Mouse (Mus musculus): ENCODE measurements around the gene Elavl3. TPM values are rescaled to one million over a fixed set of nuclear protein-coding genes. Genes with fewer than 3 reads are reported as not detected.
A peak's percentile ranks its signal among the peaks of the same experiment; 100 is the strongest.

Elavl3 gene
- polyA plus RNA-seq, 1 experiment from 2014 or later, result 146 TPM

DNA sequence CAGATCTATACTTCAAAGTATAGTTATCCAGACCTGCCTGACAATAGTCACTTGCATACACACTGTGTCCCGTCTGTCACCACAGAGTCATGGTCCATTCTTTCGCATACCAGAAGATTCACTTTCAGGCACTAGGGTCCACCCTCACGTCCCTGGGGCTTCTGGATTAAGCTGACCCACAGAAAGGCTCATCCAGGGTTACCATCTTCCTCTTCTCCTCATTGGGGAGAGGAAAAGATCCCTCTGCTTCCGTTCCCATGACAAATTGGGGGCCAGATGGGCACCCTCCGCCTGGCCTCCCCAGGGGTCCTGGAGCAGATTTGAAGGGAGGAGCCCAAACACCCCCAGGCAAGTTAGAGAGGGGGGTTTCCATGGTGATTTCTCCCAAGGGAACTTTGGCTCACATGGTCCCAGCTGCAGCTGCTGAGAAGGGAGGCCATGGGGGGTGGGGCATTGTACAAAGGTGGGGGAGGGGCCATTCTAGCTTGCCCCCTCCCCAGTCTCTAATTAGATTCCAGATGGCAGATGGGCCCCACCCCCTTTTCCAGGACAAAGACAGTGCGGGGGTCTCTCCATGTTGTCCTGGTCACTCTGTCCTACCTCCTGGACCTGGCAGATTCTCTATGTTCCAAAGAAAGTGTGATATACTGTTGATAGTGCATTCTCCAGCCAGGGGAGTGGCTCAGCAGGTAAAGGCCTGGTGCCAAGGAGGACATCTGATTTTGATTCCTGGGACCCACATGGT, 16.4 kb downstream of the Elavl3 start:
- H3K36me3 ChIP-seq (ENCODE audit: control insufficient read depth, insufficient read depth, low read length), result peaks cover 22% of the 10 kb centered on the region
- H3K4me1 ChIP-seq (ENCODE audit: control insufficient read depth, insufficient read depth, low read length), result peaks cover 10% of the 10 kb centered on the region
- no peak overlapping the region for H3K4me2 ChIP-seq (ENCODE audit: low read depth, low read length)
- H3K27me3 ChIP-seq (ENCODE audit: control insufficient read depth, insufficient read depth, low read length), result no peaks in the 10 kb centered on the region
- H3K9me3 ChIP-seq (ENCODE audit: control insufficient read depth, low read length), result no peaks in the 10 kb centered on the region
- peak; percentile 54 for ATAC-seq (ENCODE audit: low read depth)
- H3K27ac ChIP-seq (ENCODE audit: low read depth, low read length), result peak overlapping the region; percentile 34; the same call in 1 of the 2 replicates
- whole genome bisulfite sequencing, result 15% methylated on average over 6 of the region's 6 CpGs
- H3K4me3 ChIP-seq (ENCODE audit: low read depth, low read length), result no peak overlapping the region
- no peak overlapping the region for H3K9ac ChIP-seq (replicated peaks; ENCODE audit: low read depth, low read length)

DNA sequence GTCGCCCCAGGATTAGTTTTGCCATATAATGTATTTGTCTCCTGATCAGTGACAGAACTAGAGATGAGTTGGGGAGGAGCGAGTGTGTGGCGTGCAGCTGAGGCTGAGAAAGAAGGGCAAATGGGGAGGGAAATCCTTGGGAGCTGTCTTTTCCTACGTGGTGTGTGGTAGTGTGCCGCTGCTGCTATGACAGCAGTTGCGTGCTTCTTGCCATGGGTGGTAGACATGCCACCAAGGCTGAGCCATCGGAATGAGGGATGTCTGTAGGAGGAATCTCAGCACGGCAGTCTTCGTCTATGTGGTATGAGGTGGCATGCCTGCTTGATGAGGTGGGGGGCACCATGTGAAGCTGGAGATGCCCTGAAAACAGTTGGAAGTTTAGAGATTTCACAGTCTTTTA, 21.4 kb downstream of the Elavl3 start:
- H3K27ac ChIP-seq (ENCODE audit: low read depth, low read length), result no peak overlapping the region
- peaks cover 28% of the 10 kb centered on the region for H3K36me3 ChIP-seq (ENCODE audit: control insufficient read depth, insufficient read depth, low read length)
- no peaks in the 10 kb centered on the region for H3K9me3 ChIP-seq (ENCODE audit: control insufficient read depth, low read length)
- H3K27me3 ChIP-seq (ENCODE audit: control insufficient read depth, insufficient read depth, low read length), result no peaks in the 10 kb centered on the region
- peaks cover 2% of the 10 kb centered on the region; the same call in 1 of the 2 replicates for H3K4me1 ChIP-seq (ENCODE audit: control insufficient read depth, insufficient read depth, low read length)
- H3K9ac ChIP-seq (replicated peaks; ENCODE audit: low read depth, low read length), result no peak overlapping the region
- H3K4me2 ChIP-seq (ENCODE audit: low read depth, low read length), result no peak overlapping the region
- ATAC-seq (ENCODE audit: low read depth), result no peak
- no peak overlapping the region for H3K4me3 ChIP-seq (ENCODE audit: low read depth, low read length)
- whole genome bisulfite sequencing, result 96% methylated on average over 9 of the region's 9 CpGs

DNA sequence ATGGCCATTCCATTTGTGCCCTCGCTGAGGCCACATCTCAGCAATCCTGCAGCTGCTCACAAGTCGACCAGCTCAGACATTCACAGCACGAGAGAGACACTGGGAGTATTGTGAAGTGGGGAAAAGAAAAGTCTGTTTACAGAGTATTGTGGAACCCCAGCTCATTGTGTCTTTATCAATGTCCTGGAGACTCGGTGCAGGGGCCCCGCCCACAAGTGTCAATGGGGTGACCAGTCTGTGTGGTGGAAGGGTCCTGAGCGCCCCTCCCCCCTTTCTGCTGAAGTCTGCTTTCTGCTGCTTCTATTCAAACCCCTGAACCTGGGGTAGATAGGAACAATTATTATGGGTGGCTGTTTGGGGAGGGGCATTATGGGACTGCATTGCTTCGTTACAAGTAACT, 23.4 kb downstream of the Elavl3 start:
- no peak for ATAC-seq (ENCODE audit: low read depth)
- H3K4me3 ChIP-seq (ENCODE audit: low read depth, low read length), result no peak overlapping the region
- peaks cover 35% of the 10 kb centered on the region for H3K36me3 ChIP-seq (ENCODE audit: control insufficient read depth, insufficient read depth, low read length)
- H3K4me2 ChIP-seq (ENCODE audit: low read depth, low read length), result no peak overlapping the region
- H3K27ac ChIP-seq (ENCODE audit: low read depth, low read length), result no peak overlapping the region
- H3K27me3 ChIP-seq (ENCODE audit: control insufficient read depth, insufficient read depth, low read length), result no peaks in the 10 kb centered on the region
- 23% methylated on average over 7 of the region's 7 CpGs for WGBS
- H3K9me3 ChIP-seq (ENCODE audit: control insufficient read depth, low read length), result no peaks in the 10 kb centered on the region
- H3K9ac ChIP-seq (replicated peaks; ENCODE audit: low read depth, low read length), result no peak overlapping the region
- H3K4me1 ChIP-seq (ENCODE audit: control insufficient read depth, insufficient read depth, low read length), result no peaks in the 10 kb centered on the region

DNA sequence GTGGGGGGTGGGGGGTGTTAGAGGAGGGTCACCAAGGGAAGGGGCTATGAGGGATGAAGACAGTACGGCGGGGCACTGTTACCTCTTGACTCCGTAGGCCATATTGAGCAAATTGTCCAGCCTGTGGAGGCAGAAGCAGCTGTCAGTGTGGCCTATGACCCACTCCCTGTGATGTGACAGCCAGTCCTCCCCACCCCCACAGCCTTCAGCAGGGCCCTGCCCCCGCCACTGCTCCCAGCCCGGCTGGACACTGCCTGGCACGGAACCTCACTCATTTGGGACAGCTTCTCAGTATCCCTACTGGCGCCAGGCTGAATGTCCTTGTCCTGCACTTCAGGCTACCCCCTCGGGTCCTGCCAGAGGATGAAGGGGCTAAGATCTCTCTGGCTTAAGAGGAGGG, 27.2 kb downstream of the Elavl3 start:
- H3K4me3 ChIP-seq (ENCODE audit: low read depth, low read length), result no peak overlapping the region
- 66% methylated on average over 8 of the region's 8 CpGs for WGBS
- no peak overlapping the region for H3K9ac ChIP-seq (replicated peaks; ENCODE audit: low read depth, low read length)
- peaks cover 25% of the 10 kb centered on the region for H3K36me3 ChIP-seq (ENCODE audit: control insufficient read depth, insufficient read depth, low read length)
- no peaks in the 10 kb centered on the region for H3K9me3 ChIP-seq (ENCODE audit: control insufficient read depth, low read length)
- ATAC-seq (ENCODE audit: low read depth), result no peak
- H3K4me1 ChIP-seq (ENCODE audit: control insufficient read depth, insufficient read depth, low read length), result no peaks in the 10 kb centered on the region
- no peaks in the 10 kb centered on the region for H3K27me3 ChIP-seq (ENCODE audit: control insufficient read depth, insufficient read depth, low read length)
- H3K27ac ChIP-seq (ENCODE audit: low read depth, low read length), result no peak overlapping the region
- no peak overlapping the region for H3K4me2 ChIP-seq (ENCODE audit: low read depth, low read length)

DNA sequence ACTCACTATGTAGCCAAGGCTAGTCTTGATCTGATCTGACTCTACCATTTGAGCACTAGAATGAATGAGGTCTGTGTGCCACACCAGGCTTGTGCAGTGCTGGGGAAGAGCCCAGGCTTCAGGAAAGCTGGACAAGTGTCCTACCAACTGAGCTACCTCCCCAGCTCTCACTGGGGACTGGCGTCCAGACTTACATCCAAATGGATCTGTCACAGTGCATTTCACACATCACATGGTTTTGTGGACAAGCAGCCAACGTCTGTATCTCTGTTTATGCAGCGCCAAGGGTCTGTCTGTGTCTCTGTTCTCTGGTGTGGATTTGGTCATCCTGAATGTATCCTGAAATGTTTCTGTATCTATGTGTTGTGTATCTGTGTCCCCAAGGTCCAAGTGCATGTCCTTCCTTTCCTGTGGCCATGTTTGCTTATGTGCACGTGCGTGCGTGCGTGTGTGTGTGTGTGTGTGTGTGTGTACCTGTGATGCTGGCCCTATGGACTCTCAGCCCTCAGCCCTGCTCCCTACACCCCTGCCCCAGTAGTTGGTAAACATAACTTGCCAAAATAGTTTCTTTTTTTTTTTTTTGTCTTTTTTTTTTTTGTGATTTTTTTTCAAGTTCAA, 34.5 kb downstream of the Elavl3 start:
- Histone ChIP-seq H3K9me3 (ENCODE audit: control insufficient read depth, low read length) (no peaks in the 10 kb centered on the region), H3K4me3 (ENCODE audit: low read depth, low read length) (no peak overlapping the region), H3K27ac (ENCODE audit: low read depth, low read length) (no peak overlapping the region), H3K9ac (replicated peaks; ENCODE audit: low read depth, low read length) (no peak overlapping the region), H3K4me2 (ENCODE audit: low read depth, low read length) (no peak overlapping the region), H3K36me3 (ENCODE audit: control insufficient read depth, insufficient read depth, low read length) (peaks cover 24% of the 10 kb centered on the region), H3K4me1 (ENCODE audit: control insufficient read depth, insufficient read depth, low read length) (no peaks in the 10 kb centered on the region), H3K27me3 (ENCODE audit: control insufficient read depth, insufficient read depth, low read length) (no peaks in the 10 kb centered on the region)
- no peak for ATAC-seq (ENCODE audit: low read depth)
- 75% methylated on average over 7 of the region's 7 CpGs for WGBS

DNA sequence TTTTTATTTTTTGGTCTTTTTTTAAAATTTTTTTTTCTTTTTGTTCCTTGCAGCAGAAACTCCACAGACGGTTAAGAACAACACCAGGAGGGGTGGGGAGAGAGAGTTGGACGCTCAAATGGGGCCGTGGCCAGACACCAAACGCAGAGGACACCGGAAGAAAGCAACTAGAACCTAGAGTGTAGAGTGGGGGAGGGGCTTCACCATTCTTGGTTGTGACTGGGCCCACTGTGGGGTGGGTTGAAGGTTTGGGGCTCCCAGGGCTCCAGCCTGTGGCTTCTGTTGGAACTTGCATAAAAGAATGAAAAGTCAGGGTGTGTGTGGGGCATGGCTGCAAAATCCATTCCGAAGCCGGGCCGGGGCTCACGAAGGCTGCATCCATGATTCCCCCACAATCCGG, 35.6 kb downstream of the Elavl3 start:
- no peak overlapping the region for H3K27ac ChIP-seq (ENCODE audit: low read depth, low read length)

DNA sequence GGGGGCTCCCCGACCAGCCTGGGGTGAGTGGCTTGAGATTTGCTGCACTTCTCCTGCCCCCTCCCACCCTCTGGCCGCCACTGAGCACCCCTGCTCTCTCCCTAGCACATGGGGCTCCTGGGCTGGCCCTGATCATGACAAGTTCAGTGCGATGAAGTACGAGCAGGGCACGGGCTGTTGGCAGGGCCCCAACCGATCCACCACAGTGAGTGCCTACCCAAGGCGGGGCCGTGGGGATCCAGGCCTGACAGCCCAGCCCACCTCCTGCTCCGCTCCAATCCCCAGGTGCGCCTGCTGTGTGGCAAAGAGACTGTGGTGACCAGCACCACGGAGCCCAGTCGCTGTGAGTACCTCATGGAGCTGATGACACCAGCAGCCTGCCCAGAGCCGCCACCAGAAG, 39.1 kb downstream of the Elavl3 start:
- Histone ChIP-seq H3K9ac (replicated peaks; ENCODE audit: low read depth, low read length) (no peak overlapping the region), H3K27ac (ENCODE audit: low read depth, low read length) (no peak overlapping the region), H3K27me3 (ENCODE audit: control insufficient read depth, insufficient read depth, low read length) (no peaks in the 10 kb centered on the region), H3K4me1 (ENCODE audit: control insufficient read depth, insufficient read depth, low read length) (no peaks in the 10 kb centered on the region), H3K4me2 (ENCODE audit: low read depth, low read length) (no peak overlapping the region), H3K9me3 (ENCODE audit: control insufficient read depth, low read length) (no peaks in the 10 kb centered on the region), H3K4me3 (ENCODE audit: low read depth, low read length) (no peak overlapping the region), H3K36me3 (ENCODE audit: control insufficient read depth, insufficient read depth, low read length) (peaks cover 58% of the 10 kb centered on the region)
- ATAC-seq (ENCODE audit: low read depth), result no peak
- 91% methylated on average over 13 of the region's 13 CpGs for WGBS

More for the DNA sequence above, 35.6 kb downstream of the Elavl3 start:
- WGBS, result 68% methylated on average over 10 of the region's 10 CpGs
- Histone ChIP-seq H3K9ac (replicated peaks; ENCODE audit: low read depth, low read length) (no peak overlapping the region), H3K4me2 (ENCODE audit: low read depth, low read length) (no peak overlapping the region), H3K9me3 (ENCODE audit: control insufficient read depth, low read length) (no peaks in the 10 kb centered on the region), H3K4me3 (ENCODE audit: low read depth, low read length) (no peak overlapping the region), H3K36me3 (ENCODE audit: control insufficient read depth, insufficient read depth, low read length) (peaks cover 34% of the 10 kb centered on the region), H3K4me1 (ENCODE audit: control insufficient read depth, insufficient read depth, low read length) (no peaks in the 10 kb centered on the region), H3K27me3 (ENCODE audit: control insufficient read depth, insufficient read depth, low read length) (no peaks in the 10 kb centered on the region)
- no peak for ATAC-seq (ENCODE audit: low read depth)

DNA sequence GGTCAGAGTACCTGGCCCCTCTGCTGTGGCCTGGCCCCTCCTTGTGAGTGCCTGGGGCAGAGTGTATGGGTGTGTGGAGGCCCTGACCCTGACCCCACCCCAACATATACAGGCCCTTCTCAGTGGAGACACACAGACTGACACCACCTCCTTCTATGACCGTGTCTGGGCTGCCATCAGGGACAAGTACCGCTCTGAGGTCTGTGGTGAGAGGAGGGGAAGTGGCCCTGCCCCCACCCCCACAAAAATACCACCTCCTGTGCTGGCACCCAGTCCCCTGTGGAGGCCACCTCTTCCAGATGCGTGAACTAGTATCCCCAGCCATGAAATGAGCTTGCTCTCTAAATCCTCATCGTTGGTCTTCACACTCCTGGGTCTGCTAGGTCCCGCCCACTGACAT, 40.8 kb downstream of the Elavl3 start:
- 85% methylated on average over 5 of the region's 5 CpGs for WGBS
- H3K9ac ChIP-seq (replicated peaks; ENCODE audit: low read depth, low read length), result no peak overlapping the region

DNA sequence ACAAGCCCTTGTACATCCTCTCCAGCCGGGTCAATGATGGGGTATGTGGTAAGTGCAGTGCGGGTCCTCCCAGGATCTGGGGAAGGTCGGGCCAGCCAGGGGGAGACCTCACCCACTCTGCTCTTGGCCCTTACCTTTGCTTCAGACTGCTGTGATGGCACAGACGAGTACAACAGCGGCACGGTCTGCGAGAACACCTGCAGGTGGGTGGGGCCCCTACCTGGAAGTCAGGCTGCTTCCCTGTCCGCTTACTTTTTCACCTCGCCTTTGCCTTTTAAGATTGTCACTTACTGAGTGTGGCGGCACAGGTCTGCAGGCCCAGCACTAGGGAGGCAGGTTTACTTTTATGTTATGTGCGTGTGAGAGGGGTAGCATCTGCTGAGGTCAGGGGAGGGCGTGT, 47.3 kb downstream of the Elavl3 start:
- Histone ChIP-seq H3K9ac (replicated peaks; ENCODE audit: low read depth, low read length) (no peak overlapping the region), H3K4me3 (ENCODE audit: low read depth, low read length) (no peak overlapping the region), H3K36me3 (ENCODE audit: control insufficient read depth, insufficient read depth, low read length) (peaks cover 26% of the 10 kb centered on the region), H3K4me1 (ENCODE audit: control insufficient read depth, insufficient read depth, low read length) (peaks cover 21% of the 10 kb centered on the region), H3K27me3 (ENCODE audit: control insufficient read depth, insufficient read depth, low read length) (no peaks in the 10 kb centered on the region), H3K27ac (ENCODE audit: low read depth, low read length) (no peak overlapping the region), H3K9me3 (ENCODE audit: control insufficient read depth, low read length) (no peaks in the 10 kb centered on the region), H3K4me2 (ENCODE audit: low read depth, low read length) (peak overlapping the region; percentile 74; the same call in 1 of the 2 replicates)
- 91% methylated on average over 12 of the region's 12 CpGs for WGBS
- no peak for ATAC-seq (ENCODE audit: low read depth)

More for the DNA sequence above, 40.8 kb downstream of the Elavl3 start:
- peaks cover 56% of the 10 kb centered on the region for H3K36me3 ChIP-seq (ENCODE audit: control insufficient read depth, insufficient read depth, low read length)
- H3K4me3 ChIP-seq (ENCODE audit: low read depth, low read length), result no peak overlapping the region
- H3K9me3 ChIP-seq (ENCODE audit: control insufficient read depth, low read length), result no peaks in the 10 kb centered on the region
- H3K27ac ChIP-seq (ENCODE audit: low read depth, low read length), result no peak overlapping the region
- ATAC-seq (ENCODE audit: low read depth), result 0 out of 2 replicates have a peak, but pooled peaks have one; percentile 28
- no peaks in the 10 kb centered on the region for H3K4me1 ChIP-seq (ENCODE audit: control insufficient read depth, insufficient read depth, low read length)
- H3K27me3 ChIP-seq (ENCODE audit: control insufficient read depth, insufficient read depth, low read length), result no peaks in the 10 kb centered on the region
- no peak overlapping the region for H3K4me2 ChIP-seq (ENCODE audit: low read depth, low read length)
